In the genomic region with DNA sequence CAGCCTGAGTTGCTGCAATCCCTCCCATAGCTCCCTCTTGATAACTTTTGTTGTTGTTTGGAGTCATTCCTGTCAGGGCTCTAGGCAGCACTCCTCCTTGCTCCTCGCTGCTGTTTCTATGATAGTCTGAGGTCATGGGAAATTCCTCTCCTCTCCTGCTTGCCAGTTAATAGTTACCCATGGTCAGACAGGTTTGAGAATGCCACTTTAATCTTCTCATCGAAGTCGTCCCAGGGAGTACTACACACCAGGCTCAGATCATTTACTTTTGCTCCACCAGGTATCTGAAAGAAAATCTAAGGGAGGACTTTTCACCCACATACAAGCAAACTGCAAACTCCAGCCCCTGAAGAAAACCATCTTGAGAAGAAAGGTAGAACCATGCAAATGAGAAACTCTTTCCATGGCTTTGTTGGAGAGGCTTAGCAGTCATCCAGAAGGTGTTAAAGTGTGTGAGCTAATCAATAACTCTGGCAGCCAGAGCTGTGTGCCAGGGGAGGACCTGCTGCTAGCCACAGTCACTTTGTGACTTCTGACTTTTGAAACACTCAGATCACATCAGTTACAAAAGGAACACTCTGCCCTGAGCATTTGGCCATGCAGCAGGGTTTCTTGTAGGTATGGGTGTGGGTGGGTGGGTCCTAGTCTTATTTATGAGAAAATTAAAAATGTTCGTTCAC, we compare ENCODE assay signal across 20 mouse cellular contexts. TPM values are rescaled to one million over a fixed set of nuclear protein-coding genes. Genes with fewer than 3 reads are reported as not detected.
DNase-seq lines count a peak whose midpoint lies in the region; ATAC-seq lines count a peak whose summit lies in the region.
"Had no signal": no experiment of that assay in that cellular context is flagged by ENCODE, and none has a peak within 500 bp of the region (broad histone marks: within the 10 kb centered on the region; RNA-seq: fewer than 3 reads in every experiment).

No protein-coding gene starts in this region.

- H3K27ac ChIP-seq in heart, embryonic 10.5 days = no peak overlapping the region
- H3K27ac ChIP-seq in intestine, embryonic 15.5 days = 0 out of 2 replicates have a peak overlapping the region, but pooled peaks have one; percentile 27
- H3K27ac ChIP-seq: limb, embryonic 13.5 days; midbrain, embryonic 15.5 days had no signal

- H3K9me3 ChIP-seq in heart, embryonic 10.5 days = no peaks in the 10 kb centered on the region
- no peaks in the 10 kb centered on the region for H3K9me3 ChIP-seq in intestine, embryonic 15.5 days
- H3K9me3 ChIP-seq: limb, embryonic 13.5 days; megakaryocyte, embryonic 14.5 days; midbrain, embryonic 15.5 days had no signal

- no peak overlapping the region; the same call in 1 of the 2 replicates for H3K4me2 ChIP-seq in intestine, embryonic 15.5 days (replicated peaks)
- H3K4me2 ChIP-seq: limb, embryonic 13.5 days; midbrain, embryonic 15.5 days had no signal

- no peak overlapping the region for H3K4me3 ChIP-seq in heart, embryonic 10.5 days
- H3K4me3 ChIP-seq in intestine, embryonic 15.5 days (replicated peaks) = no peak overlapping the region
- H3K4me3 ChIP-seq: limb, embryonic 13.5 days; megakaryocyte, embryonic 14.5 days; midbrain, embryonic 15.5 days; myocyte had no signal

- ATAC-seq in intestine, embryonic 15.5 days = peak; percentile 85
- no peak for ATAC-seq in erythroid progenitor cell, adult 5-6 weeks (replicated peaks; ENCODE audit: low FRiP score, poor library complexity, severe bottlenecking)
- ATAC-seq: hindbrain, embryonic 16.5 days; midbrain, embryonic 15.5 days had no signal

- no peaks in the 10 kb centered on the region for H3K27me3 ChIP-seq in heart, embryonic 10.5 days (ENCODE audit: insufficient read depth, poor library complexity, severe bottlenecking)
- H3K27me3 ChIP-seq in intestine, embryonic 15.5 days (replicated peaks) = no peaks in the 10 kb centered on the region
- H3K27me3 ChIP-seq: limb, embryonic 13.5 days; megakaryocyte, embryonic 14.5 days; midbrain, embryonic 15.5 days had no signal

- H3K4me1 ChIP-seq in heart, embryonic 10.5 days = peaks cover 4% of the 10 kb centered on the region; the same call in 1 of the 2 replicates
- peaks cover 4% of the 10 kb centered on the region; the same call in 1 of the 2 replicates for H3K4me1 ChIP-seq in intestine, embryonic 15.5 days (replicated peaks)
- H3K4me1 ChIP-seq: limb, embryonic 13.5 days; midbrain, embryonic 15.5 days had no signal

- H3K9ac ChIP-seq in intestine, embryonic 15.5 days = no peak overlapping the region
- H3K9ac ChIP-seq: limb, embryonic 13.5 days; midbrain, embryonic 15.5 days had no signal

- H3K36me3 ChIP-seq in heart, embryonic 10.5 days = no peaks in the 10 kb centered on the region
- no peaks in the 10 kb centered on the region for H3K36me3 ChIP-seq in intestine, embryonic 15.5 days
- H3K36me3 ChIP-seq: limb, embryonic 13.5 days; midbrain, embryonic 15.5 days had no signal

- DNase-seq in heart, adult 11 months = peak; percentile 52
- no peak for DNase-seq in heart, embryonic 10.5 days (ENCODE audit: low spot score)
- DNase-seq in kidney, adult 9 months = peak; percentile 84
- DNase-seq in kidney, postnatal 25 days = peak; percentile 46 to 81
- no peak for DNase-seq in thymus, postnatal 25 days
- DNase-seq in frontal cortex, postnatal 36 days (ENCODE audit: low spot score in 2 of 2) = no peak
- DNase-seq: adrenal gland, postnatal 10 days; cerebellum, adult 2 months; cerebellum, postnatal 36 days; heart, postnatal 4 days; lung, postnatal 14 days; right cerebral cortex, postnatal 14 days; spleen, adult 18-20 months had no signal

- WGBS in heart, embryonic 10.5 days = 57% methylated on average over 4 of the region's 4 CpGs
- WGBS in intestine, embryonic 15.5 days = 54% methylated on average over 4 of the region's 4 CpGs

RNA-seq across cellular contexts. Expression of gene Pkn2, which starts 36.1 kb away (rescaled TPM):
- polyA plus RNA-seq in heart, embryonic 10.5 days (2016; fragmentation: Nextera tagmentation; extraction: Ambion mirVana) = 42.4 and 52.3 TPM in 2 replicates
- 39.8 and 47.4 TPM in 2 replicates for polyA plus RNA-seq in intestine, embryonic 15.5 days (2015; fragmentation: Nextera tagmentation; extraction: Ambion mirVana)
- total RNA-seq in erythroid progenitor cell, adult 5-6 weeks (2015; ENCODE audit: low replicate concordance) = 161 and 180 TPM in 2 replicates
- total RNA-seq in erythroid progenitor cell, adult 5-6 weeks (2017; ENCODE audit: low replicate concordance) = 188 and 253 TPM in 2 replicates

Comparison
In these comparisons a context has a peak if more than half of its experiments do, and no peak if none do; other contexts are left out.
1. DNase-seq: peak in heart, adult 11 months (single experiment), kidney, adult 9 months (single experiment) and kidney, postnatal 25 days (2 of 2); none in heart, embryonic 10.5 days (single experiment), thymus, postnatal 25 days (single experiment) and frontal cortex, postnatal 36 days (0 of 2).